Mouse (Mus musculus): ENCODE measurements at regions not wholly inside any gene's neighbourhood (a gene's known extent, or its start where the extent isn't known, plus 50 kb on each side); places are given as distances from the start of the nearest gene placed in this dataset.
A peak's percentile ranks its signal among the peaks of the same experiment; 100 is the strongest.

- DNase-seq (ENCODE audit: low spot score in 2 of 2): no peak
These were observed 166.2 kb downstream of the Cdh26 start for GRCm38 (mm10) chr2:178596312-178597083.

DNA sequence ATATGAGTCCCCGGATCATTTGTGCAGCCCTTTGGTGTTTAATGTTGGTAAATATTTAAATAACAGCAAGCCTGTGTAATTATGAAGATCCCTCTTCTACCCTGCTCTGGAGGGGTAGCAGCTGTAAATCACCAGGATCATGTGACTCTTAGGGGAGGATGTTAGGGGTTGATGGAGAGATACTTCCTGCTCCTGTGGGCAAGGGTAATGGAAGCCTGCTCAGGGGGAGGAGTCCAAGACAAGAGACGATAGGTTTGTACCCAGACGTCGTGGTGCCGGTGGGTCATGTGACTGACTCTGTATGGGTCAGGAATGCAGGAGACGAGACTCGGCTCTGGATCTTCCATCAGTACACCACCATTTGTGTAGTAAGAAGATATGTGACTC lies 166.7 kb downstream of the Cdh26 start:
- DNase-seq (ENCODE audit: low spot score in 2 of 2): no peak

GRCm38 (mm10) chr2:178598371-178598770 lies 168.0 kb downstream of the Cdh26 start:
- DNase-seq (ENCODE audit: low spot score in 2 of 2): no peak

GRCm38 (mm10) chr2:178598836-178599235 lies 168.5 kb downstream of the Cdh26 start:
- no peak for DNase-seq (ENCODE audit: low spot score in 2 of 2)

DNA sequence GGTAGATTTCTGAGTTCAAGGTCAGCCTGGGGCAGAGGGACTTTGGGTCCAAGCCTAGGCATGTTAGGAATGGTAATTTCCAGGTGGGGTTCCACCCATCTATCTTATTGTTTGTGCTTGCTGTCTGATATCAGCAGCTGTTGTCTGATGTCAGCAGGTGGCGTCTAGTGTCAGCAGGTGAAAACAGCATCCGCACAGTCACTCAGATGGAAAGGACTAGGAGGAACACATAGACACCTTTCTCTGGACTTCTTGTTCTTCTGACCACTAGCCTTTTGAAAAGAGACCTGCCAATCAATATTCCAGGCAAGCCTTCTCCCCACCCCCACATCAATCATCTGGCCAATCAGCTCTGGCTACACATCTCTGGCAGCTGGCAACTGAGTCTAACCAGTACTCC lies 173.1 kb downstream of the Cdh26 start:
- DNase-seq (ENCODE audit: low spot score in 2 of 2): no peak

- no peak for DNase-seq (ENCODE audit: low spot score in 2 of 2)
These were observed 176.4 kb downstream of the Cdh26 start for GRCm38 (mm10) chr2:178606733-178607132.

DNA sequence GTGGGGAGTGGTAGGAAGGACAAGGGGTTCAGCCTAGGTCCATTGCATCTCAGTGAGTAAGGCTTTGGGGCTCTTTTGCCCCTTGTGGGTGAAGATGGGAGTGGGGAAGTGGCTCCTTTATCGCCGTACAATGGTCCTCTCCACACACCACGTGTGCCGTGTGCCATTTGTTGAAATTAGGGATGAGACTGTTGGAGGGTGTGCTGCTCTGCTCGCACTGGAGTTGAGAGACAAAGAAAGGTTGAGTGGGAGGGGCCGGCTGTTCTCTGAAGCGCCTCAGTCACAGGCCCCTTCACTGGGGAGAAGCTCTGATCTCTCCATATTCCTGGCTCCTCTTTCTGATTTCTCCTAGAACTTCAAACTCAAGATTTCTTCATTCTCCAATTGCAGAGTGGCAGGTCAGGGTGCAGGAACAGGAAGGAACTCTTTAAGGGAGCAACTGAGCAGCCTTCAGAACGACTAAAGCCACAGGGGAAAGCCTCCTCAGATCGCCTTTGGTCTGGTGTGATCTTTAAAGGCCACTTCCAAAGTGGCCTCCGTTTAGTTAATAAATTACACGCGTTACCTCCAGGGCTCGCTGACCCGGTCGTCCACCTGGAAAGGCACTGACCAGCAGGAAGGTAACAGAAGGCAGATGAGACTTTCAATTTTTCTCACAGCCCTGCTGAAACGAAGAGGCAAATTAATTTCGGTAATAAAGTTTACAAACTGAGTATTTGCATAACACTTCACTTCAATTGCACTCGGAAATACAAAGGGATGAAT lies 180.1 kb downstream of the Cdh26 start:
- no peak for DNase-seq (ENCODE audit: low spot score in 2 of 2)

GRCm38 (mm10) chr2:178614761-178615160 lies 184.4 kb downstream of the Cdh26 start:
- DNase-seq (ENCODE audit: low spot score in 2 of 2): no peak

GRCm38 (mm10) chr2:178622801-178623200 lies 192.5 kb downstream of the Cdh26 start:
- DNase-seq (ENCODE audit: low spot score in 2 of 2): no peak

DNA sequence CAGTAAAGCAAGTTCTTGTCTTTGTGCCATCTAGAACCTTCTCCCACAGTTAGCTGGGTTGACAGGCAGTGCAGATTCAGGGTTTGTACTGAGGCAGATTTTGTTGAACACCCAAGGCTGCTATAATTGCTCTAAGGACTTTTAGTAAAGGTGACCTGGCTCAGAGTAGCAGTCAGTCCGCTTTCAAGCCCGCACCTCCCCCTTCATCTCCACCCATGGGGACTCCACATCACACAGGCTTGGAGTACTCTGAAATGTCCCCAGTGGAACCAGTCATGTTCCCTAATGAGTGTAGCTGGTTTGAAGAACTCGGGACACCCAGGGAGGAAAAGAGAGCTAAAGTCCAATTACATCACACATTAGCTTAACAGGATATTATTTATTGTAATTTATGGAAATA lies 194.1 kb downstream of the Cdh26 start:
- DNase-seq (ENCODE audit: low spot score in 2 of 2): no peak

- DNase-seq (ENCODE audit: low spot score in 2 of 2): no peak
These were observed 194.6 kb downstream of the Cdh26 start for GRCm38 (mm10) chr2:178624907-178625306.

DNA sequence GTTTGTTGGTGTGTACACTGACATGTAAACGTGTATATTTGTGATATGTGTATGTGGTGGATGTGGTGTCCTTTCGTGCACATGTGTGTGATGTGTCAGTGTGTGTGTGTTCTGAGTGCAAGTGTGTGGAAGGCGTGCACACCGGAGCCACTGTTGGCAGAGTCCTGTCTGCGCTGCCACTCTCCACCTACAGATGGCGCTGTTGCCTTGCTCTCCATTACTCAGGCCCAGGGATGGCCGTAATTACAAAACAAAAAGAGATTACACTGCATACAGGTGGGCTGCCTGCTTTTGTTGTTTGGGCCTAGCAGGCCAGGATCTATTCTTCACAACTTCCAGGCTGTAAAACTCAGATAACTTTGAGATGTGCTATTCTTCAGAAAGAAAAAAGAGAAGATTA lies 199.4 kb downstream of the Cdh26 start:
- DNase-seq (ENCODE audit: low spot score in 2 of 2): peak; percentile 31 to 76

- DNase-seq (ENCODE audit: low spot score in 2 of 2): no peak
These were observed 200.2 kb downstream of the Cdh26 start for GRCm38 (mm10) chr2:178630511-178630910.

DNA sequence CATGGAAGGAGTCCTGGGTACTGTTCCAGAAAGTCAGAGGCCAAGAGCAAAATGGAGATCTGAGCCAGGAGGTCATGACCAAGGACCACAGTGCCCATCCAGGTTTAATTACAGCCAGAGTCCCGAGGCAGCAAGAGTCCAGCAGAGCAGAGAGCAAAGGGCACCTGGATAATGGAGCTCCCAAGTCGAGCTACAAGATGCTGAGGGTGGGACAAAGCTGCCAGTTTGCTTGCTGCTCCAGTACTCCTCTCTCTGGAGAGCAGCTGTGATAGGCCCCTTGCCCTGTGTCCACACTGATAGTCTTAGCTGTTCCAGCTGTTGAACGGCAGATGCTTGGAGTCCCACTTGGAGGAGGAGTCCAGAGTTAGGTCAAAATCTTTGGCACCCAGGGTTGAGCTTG lies 201.0 kb downstream of the Cdh26 start:
- no peak for DNase-seq (ENCODE audit: low spot score in 2 of 2)

- no peak for DNase-seq (ENCODE audit: low spot score in 2 of 2)
These were observed 201.6 kb downstream of the Cdh26 start for GRCm38 (mm10) chr2:178631966-178632365.

GRCm38 (mm10) chr2:178632831-178633585 lies 202.7 kb downstream of the Cdh26 start:
- no peak for DNase-seq (ENCODE audit: low spot score in 2 of 2)

DNA sequence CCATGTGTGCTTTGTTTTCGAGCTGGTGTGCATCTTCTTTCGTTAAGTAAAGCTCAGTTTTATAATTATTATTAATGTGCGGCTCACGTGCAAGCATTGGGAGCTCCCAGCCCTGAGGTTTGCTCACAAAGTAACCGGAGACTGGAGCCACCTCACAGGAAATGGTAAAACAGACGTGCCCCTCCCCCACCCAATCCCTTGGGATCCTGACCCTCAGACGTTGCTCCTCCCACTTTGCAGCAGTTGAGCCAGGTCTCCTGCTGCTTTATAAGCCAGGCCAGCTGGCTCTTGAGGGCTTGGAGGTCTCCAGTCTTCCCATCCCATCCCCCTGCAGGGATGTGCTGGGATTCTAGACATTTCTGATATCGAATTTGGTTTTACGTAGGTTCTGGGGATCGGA lies 203.8 kb downstream of the Cdh26 start:
- DNase-seq (ENCODE audit: low spot score in 2 of 2): no peak

GRCm38 (mm10) chr2:178635685-178636084 lies 205.4 kb downstream of the Cdh26 start:
- DNase-seq (ENCODE audit: low spot score in 2 of 2): no peak

DNA sequence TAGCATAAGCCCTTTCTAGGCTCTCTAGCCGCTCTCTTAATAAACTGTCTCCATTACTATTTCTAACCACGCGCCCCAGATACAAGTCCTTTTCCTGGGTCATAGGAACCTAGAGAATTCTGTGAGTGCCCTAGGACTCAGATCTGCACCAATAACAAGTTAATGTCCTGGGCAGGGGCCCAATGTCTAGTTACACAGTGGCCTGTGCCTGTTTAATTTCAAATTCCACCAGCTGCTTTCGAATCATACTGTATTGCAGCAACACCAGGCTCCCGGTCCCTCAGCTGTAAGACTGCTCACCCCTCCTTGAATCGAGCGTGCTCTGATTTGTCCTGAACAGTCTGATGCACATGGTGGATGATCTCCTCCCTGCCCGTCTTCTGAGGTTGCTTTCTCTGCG lies 206.6 kb downstream of the Cdh26 start:
- no peak for DNase-seq (ENCODE audit: low spot score in 2 of 2)

DNA sequence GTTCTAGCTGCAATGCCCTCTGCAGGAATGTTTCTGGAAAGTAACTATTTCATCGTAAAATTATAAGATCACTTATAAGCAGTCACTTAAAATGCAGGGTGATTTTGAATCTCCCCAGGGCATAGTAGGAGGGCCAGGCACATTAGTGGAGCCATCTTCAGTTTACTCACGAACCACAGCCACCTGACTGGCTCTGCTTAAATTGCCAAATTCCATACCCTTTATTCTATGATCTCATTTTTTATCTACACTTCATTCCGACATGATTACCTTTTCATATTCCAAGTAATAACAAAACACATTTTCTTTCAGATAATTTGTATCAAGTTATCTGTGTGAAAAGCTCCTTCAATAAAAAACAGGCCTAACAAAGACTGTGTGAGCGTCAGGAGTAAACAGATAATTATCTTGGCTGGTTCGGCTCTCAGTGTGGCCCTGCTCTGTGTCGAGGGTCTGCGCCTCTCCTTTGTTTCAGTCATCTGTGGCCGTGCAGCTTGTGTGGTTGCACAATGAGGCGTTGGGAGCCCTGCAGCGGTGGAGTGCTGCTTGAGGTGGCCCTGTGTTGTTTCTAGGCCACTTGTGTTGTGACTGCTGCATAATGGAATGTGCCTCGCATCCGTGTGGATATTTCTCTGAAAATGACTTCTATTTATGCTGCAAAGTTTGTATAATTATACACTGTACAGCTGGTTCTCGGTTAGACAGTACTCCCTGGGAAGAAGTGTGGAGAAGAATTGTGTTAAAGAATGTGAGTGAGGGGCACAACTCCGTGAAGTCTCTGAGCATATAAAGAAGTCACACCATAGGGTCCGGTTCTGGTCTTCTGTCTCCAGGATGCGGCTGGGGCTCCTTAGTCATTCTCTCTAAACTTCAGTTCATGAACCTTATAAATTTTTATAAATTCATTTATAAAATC lies 212.1 kb downstream of the Cdh26 start:
- no peak for DNase-seq (ENCODE audit: low spot score in 2 of 2)

DNA sequence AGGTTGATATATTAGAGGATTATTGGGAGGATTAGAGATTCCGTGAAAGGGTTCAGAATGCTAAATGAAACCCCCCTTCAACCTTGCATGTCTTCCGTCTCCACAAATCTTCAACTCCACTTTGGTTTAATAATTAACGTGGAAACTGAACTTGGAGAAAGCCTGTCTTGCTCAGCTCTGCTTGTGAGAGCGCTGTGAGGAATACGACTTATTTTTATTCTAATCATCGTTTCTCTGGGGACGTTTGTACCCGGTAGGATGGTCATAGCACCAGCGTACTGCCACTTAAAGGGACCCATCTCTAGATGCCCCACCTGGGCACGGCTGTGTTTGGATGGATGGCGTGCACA lies 212.7 kb downstream of the Cdh26 start:
- DNase-seq (ENCODE audit: low spot score in 2 of 2): no peak

GRCm38 (mm10) chr2:178643841-178644240 lies 213.5 kb downstream of the Cdh26 start:
- no peak for DNase-seq (ENCODE audit: low spot score in 2 of 2)
